Mouse (Mus musculus) ovary, postnatal 36 days (tissue): Measurements from ENCODE around the gene Gucy2c.
"Not testable (repeated sequence)": the region's sequence is repeated elsewhere in the genome, so short reads cannot be mapped to it uniquely, and the experiment has no call there.

Experiments used
- DNase-seq: peaks from one replicate; pipeline ENCODE4 v3.0.0; 2022; ENCODE audit warnings: low spot score, mixed read lengths

Gene Gucy2c

DNA sequence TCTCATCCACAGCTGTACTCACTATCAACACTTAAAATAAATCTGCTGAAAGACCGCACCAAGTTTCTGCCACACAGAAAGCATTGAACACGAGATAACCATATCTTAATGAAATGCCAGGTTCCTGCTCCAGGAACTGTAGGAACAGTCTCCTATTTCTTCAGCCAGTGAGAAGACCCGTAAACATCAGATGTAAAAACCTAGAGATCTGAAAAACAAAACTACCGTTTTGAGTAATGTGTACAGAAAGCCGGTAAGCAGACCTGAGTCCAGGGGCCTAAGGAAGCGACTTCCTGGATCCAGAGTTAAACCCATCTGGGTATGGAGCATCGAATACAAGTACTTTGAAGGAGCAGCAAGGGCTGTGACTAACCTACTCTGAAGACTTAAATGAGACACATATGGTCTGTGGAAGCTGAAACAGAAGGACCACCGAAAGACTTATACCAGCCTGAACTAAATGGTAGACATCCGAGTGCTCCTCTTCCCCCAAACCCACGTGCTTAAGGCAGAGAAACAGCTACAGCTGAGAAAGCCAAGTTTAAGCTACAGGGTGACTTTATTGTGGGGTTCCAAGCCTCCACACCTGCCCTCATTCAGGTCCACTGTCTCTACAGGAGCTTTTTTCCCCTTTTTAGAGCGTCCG, 21.7 kb upstream of the Gucy2c start:
- no peak for DNase-seq

DNA sequence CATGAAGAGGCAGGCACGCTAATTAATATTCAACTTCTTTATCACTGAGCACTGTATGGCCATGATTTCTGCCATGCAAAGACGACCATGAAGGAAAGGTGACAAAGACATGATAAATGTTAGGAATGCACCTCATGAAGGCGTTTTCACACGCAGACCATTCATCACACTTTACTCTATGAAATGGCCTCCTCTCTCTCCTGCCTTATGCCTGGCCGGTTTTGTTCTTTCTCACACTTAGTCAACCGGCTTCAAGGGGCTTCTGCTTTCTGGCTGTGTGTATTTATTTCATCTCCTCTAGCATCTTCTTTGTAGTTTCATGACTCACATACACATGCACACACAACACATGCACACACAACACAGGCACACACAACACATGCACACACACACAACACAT, 19.7 kb upstream of the Gucy2c start:
- DNase-seq, result no peak

DNA sequence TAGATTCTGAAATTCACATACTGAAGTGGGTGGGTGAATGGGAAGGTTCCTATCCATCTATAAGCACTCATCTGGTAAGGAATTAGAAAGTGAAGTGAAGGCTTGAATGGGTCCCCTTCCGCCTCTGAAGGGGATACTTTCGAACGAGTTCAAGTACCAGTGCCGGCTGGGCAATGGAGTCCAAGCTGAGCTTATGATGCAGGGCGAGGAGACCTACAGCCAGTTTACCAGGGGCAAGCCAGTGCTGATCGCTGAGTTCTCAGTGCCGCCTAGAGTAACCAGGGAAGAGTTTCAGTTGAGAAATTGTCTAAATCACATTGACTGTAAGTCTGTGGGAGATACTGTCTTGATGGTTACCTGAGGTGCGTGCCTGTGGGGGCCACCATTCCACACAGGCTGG, 19.1 kb upstream of the Gucy2c start:
- no peak for DNase-seq

DNA sequence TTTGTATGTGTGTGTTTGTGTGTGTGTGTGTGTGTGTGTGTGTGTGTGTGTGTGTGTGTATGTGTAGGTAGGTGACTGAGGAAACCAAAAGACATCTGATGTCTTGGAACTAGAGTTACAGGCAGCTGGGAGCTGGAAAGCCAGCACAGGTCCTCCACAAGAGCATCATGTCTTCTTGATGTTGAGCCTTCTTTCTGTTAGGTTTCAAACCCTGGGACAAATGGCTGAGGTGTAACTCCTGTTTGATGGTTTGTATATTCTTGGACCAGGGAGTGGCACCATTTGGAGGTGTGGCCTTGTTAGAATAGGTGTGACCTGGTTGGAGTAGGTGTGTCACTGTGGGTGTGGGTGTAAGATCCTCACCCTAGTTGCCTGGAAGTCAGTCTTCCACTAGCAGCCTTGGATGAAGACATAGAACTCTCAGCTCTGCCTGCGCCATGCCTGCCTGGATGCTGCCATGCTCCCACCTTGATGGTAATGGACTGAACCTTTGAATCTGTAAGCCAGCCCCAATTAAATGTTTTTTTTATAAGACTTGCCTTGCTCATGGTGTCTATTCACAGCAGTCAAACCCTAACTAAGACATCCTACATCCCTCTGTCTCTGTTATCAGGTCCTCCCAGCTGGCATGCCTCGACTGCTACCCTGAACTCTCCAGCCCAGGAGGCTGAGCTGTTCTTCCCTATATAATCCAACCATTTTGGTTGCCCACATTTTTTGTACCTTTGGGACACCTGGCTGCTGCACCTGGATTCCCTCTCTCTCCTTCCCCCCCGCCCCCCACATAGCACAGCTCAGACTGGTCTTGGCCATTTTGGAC, 16.5 kb upstream of the Gucy2c start:
- not testable (repeated sequence) for DNase-seq

DNA sequence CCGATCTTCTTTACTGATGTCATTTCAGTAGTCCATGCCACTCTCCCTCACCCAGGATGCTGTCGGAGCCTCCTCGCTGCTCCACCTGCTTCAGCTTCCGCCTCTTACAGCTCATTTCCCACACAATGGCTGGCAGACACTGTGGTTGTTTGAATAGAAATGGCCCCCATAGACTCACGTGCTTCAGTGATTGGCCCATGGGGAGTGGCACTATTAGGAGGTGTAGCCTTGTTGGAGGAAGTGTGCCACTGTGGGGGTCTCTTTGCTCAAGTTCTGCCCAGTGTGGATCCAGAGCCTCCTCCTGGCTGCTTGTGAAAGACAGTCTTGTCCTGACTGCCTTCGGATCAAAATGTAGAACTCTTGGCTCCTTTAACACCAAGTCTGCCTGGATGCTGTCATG, 14.3 kb upstream of the Gucy2c start:
- no peak for DNase-seq

DNA sequence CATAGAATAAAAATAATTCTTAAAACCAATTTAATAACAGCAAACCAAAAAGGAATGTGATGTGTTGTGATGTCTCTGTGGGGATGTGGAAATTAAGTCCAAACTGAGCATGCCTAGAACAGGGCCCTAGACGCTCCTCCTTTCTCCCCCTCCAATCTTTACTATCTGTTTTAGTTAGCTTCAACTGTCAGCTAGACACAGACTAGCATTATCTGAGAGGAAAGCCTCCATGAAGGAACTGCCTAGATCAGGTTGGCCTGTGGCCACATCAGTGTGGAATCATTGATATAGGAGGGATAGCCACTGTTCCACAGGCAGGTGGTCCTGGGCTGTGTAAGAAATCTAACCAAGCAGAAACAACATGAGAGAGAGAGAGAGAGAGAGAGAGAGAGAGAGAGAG, 13.5 kb upstream of the Gucy2c start:
- no peak for DNase-seq

DNA sequence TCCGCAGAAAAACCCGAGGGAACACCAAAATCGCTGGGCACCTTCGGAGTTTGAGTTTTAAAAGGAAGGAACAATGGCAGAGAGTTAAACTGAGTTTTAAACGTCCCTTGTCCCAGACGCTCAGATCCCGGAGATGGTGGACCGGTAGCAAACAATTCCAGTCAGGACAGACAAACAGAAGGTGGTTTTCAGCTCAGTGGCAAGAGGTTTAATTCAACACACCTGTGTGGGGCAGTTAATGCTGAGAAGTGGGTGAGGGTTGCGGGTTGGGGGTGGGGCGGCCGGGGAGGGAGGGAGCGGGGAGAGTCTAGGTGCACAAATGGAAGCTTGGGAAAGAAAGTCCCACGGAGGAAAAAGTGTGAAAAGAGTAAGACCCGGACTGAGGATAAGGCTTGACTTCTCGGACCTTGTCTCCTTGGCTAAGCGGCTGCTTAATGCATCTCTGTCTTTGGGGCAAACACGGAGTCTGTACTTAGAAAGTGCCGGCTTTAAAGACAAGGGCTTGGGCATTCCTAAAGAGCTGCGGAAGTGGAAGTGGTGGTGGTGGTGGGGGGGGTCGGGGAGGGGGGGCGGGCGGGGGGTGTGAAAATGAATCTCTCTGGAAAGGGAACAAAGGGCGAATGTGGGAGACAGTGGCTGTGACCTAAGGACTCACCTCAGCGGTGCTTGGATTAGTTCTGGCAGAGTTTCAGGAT, 12.4 kb upstream of the Gucy2c start:
- DNase-seq, result no peak

DNA sequence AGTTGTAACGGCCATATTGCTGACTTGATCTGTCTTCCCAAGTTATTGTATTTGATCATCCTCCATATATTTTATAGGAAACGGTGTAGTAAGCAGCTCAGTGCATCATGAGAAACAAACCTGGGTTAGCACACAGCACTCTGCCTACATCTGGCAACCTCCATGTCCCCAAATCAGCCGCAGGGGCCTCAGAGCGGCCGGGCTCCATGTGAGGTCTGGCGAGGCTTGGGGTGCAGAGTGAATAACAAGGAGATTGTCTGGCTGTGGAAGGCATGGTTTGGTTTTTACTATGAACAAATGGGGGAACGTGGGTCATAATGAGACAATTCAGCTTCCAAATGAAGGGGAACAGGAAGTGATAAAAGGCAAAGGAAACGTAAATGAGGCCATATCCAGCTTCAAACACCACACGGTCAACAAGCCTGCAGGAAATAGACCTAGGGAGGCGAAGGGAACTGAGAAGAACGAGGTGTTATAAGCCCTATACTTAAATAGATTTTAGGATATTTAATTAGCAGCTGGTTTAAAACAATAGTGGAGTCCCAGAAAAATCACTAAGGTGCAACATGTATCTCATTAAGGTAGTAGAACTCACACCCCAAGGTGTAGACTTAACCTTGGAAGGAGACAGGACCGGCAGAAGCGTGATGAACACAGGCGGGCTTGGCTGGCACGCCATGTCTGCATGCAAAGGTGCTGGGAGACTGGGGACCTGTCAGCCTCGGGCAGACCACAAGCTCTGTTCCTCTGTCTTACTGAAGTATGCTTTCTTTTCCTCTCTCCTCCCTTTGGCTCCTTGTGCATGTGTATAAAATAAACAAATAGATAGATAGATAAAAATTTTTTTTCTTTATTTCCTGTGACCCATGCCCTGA, 11.6 kb upstream of the Gucy2c start:
- no peak for DNase-seq

DNA sequence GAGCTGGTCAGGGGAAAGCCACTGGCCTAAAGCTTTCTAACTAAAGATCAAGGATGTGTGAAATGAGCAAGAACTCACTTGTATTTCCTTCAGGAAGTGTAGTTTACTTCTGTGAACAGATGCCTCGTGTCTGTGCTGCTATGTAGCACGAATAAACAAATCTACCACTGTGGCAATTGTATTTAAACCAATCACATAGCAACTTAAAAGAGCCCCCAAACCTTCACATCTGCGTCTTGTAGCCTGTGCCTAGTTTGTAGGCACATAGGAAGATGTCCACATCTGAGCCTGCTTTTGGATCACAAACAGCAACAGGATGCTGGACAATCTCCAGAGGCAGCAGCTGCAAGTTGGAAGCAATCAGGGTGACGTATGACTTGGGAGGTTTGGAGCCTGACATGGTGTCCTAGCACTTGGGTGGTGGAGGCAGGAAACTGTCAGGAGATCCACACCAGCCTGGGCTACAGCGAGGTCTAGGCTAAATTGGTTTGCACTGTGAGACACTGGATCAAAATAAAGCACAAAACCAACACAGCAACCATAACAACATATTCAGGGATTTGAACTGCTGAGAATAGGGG, 7.9 kb upstream of the Gucy2c start:
- no peak for DNase-seq

DNA sequence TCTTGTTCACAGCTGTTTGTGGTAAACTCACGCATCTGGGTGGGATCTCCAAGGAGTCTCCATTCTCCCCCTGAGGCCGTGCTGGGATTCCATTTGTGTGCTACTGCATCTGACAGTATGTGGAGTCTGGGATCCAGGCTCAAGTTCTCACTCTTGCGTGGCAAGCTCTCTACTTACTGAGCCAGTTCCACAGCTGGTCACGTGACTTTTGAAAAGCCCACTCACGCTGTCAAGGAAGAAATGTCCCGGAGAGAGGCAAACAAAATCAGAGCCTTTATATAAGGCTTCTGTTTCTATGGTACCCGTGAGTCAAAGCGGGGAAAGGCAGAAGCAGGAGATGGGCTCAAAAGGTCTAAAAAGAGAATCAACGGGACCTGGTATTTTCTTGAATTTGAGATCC, 1.2 kb upstream of the Gucy2c start:
- no peak for DNase-seq

DNA sequence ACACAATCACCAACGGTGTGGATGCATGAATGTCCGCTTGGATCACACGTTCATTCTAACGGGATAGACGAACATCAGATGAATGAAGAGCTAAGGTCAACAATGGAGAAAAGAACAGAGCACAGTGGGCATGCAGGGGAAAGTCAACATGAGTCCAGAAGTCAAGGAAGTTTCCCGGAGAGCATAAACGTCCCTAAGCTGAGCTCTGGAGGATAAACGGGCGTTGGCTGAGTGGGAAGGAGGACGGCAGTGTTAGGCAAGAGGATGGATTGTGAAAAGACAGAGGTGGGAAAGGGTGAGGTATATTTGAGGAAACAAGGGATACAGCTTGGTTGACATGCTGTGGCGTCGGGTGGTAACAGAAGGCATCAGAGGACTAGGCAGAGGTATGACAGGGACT, 581 bp upstream of the Gucy2c start:
- DNase-seq, result no peak

DNA sequence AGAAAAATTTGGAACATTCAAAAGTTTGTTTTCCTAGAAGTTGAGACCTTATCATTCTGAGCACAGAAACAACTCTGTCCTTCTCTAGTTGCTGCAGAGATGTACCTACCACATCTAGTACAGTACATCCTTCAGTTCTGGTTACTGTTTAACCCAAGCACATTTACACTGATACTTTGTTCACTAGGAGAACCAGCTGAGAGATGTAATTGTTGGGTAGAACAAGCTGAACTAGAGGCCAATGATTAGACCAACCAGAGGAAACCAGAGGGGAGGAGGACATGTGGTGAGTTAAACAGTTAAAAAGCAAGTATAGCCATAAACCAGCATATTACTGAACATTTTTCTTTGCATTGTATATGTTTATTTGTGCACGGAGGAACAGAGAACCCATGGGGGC, 5.2 kb downstream of the Gucy2c start:
- DNase-seq, result no peak

DNA sequence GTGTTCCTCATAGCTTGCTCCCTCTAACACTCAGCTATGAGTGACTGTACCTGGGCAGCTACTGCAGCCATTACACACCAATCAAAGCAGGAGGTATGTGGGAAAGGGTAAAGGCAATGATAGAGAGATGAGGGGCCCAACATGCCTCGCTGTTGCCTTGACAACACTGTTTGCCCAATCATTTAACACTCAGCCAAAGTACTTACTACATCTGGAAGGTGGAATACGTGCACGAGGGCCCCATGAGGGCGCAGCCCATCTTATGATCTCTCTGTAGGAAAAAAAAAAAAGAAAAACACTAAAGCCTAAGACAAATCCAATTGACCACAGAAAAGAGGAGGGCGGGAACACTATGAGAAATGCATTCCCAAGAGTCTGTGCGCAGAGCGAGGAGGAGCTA, 11.7 kb downstream of the Gucy2c start:
- DNase-seq, result no peak

DNA sequence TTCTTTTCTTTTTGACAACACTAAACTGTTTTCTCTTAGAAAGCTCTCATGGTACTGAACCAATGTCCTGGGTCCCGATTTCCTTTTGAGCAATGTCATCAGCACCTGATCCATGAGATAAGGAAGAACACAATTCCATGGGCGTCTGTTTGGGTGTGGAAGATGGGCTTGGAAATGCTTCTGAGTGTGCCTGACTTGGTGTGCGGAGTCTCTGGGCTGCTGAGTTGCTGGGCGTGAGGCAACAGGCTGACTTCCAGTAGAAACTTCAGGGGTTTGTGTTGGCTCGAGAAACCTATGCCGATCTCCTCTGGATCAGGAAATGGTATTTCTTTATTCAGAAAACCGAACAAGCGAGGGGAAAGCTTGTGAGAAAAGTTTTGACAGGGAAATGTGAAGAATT, 12.4 kb downstream of the Gucy2c start:
- no peak for DNase-seq

DNA sequence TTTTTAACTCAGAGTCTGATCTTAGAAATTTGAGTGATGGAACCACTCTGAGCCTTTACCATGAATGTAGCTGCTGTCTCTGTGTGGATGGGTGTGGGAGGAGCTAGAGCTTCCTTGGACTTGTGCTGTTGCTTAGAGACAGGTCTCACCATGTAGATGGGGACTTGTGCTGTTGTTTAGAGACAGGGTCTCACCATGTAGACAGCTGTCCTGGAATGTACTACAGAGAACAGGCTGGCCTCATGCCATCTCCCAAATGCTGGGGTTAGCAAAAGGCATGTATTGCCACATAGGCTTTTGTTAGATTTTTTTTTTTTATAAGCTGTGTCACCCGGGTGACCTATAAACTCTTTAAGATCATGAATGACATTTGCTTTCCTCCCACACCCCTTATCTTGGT, 17.7 kb downstream of the Gucy2c start:
- DNase-seq, result no peak

DNA sequence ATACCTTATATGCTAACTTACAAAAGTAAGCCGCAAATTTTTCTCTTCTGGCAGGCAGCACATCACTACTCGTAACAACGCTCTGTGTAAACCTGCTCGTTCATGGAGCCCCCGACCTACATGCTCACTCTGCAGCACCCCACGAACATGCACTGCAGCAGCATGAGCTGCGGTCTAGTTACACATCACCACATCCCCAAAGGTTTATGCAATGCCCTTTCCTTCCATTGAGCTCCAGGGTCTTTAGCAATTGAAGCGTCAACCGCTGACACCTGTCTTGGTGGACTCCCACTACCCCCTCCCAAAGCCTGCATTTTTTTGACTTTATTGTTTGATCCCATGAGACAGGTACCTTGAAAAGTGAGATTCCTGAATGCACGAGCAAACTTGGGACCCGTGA, 31.0 kb downstream of the Gucy2c start:
- no peak for DNase-seq

DNA sequence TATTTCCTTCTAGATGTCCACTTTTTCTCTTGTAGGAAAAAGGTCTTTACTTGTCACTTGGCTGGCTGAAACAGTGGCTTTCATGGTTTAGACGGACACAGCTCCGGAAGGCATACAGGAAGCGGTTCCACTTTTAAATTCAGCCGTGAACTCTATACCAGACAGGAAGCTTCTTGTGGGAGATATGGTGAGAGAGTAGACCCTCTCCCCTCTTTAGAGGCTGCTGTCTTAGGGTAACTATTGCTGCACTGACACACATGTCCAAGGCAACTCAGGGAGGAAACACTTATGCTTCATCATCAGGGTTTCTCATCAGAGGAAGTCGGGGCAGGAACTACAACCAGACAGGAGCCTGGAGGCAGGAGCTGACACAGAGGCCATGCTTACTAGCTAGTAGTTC, 36.0 kb downstream of the Gucy2c start:
- no peak for DNase-seq

DNA sequence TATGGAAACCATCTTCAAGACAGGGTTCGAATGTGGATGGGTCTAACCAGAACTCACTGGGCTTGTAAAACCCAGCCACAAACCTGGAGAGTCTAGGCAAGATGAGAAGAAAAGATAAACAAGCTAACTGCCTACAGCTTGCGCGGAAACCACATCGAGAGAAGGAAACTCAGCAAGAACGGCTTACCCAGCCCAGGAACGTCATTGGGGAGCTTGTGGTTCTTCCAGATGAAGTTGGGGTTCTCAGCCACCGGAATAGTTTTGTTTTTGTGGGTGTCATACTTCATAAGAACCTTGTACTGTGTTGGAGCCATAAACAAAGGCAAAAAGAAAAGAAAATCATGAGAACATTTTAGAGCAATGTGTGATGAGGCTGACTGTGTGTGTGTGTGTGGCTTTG, 37.8 kb downstream of the Gucy2c start:
- no peak for DNase-seq

DNA sequence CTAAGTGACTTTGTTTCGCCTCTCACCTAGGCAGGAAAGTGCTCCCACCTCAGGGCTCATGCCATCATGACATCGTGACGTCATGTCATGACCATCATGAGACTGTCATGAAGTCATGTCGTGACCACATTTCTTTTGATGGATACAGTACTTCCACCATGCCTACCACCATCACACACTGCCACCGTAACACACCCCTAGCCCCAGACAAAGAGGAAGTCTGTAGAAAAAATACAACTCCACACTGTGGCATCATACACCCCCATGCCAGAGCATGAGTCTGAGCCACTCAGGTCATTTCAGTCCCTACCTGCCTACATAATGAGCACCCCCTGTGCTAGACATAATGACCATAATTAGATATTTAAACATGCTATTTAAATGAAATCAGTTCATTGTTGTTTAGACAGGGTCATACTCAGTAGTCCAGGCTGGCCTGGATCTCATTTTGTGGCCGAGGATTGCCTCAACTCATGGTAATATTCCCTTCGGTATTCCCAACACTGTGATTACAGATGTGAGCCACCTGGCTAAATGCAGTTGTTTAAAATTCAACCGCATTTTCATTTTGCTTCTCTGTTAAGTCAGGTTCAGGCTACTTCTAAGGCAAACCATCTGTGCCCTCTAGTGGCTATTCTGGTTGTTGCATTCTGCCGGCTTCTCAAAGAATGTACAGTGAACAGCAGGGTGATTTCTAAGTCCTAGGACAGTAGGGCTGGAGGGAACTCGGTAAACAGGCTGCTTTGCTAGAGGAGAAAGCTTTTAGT, 39.0 kb downstream of the Gucy2c start:
- DNase-seq, result peak; percentile 72

DNA sequence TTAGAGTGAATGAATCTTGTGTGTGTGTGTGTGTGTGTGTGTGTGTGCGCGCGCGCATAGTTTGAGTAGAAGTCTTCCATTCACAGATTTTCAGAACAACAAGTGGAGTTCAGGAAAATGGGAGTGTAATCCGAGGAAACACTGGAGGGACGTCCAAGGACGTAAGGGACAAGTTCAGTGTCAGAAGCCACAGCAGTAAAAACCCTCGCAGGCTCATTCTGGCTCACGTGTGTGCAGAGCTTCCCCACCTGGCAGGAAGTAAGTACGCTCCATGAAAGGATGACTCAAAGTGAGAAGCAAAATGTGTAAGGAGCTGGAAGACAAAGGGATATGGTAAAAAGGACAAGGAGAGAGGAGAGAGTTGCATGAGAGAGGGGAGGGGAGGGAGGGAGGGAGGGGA, 40.3 kb downstream of the Gucy2c start:
- no peak for DNase-seq

DNA sequence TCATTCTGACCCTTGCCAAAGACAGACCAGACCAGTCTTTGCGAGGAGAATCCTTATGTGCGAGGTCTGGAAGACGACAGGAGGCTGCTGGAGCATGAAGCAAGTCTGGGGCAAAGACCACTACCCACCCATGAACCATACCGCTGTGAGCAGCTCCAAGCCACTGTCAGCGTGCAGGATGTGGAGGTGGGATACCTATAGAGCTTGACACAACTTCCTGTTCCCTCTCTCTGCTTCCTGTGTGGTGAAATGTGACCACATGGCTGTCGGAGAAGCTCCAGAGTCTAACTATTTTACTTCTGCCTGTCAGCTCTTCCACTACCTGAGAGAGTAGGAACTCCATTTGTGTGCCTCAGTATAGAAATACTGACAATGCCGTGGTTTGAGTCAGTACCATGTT, 45.8 kb downstream of the Gucy2c start:
- no peak for DNase-seq
